Mouse (Mus musculus): Measurements from ENCODE around the gene Ak4.

DNA sequence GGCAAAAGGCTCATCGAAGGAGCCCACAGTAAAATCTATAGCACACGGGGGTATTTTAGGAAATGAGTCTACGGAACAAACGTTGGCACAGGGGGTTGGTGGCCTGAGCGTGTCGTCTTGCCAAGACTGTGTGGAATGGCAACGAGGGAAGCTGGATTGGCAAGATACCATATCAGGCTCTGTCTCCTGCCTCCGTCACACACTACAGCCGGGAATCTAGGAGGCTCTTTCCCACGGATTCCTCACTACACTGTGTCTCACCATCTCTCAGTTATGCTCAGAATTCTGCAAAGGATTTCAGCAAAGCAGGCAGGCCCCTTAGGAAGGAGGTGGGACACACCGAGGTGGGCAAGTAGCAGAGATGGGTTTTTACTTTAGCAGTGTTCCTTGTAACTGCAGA is 2.1 kb upstream of the Ak4 start:
- TF ChIP-seq CTCF (IDR thresholded peaks at IDR 0.05; ENCODE audit: borderline replicate concordance, extremely low read depth, insufficient read depth, insufficient read length) (no peak), POLR2A (IDR thresholded peaks at IDR 0.05; ENCODE audit: borderline replicate concordance, extremely low read depth, insufficient read depth, insufficient read length, poor library complexity, severe bottlenecking) (no peak)

Measured in brain, embryonic 14.5 days (tissue).